Mouse (Mus musculus) limb, embryonic 15.5 days (tissue): ENCODE results near the gene Btbd10. TPM values are rescaled to one million over a fixed set of nuclear protein-coding genes. Genes with fewer than 3 reads are reported as not detected.

Experiments
- ATAC-seq: fragments of 200-750 bp; cut with Nextera tagmentation; 2 replicates; pipeline ENCODE4 v1.8.0; 2017; ENCODE audit warnings: low read depth, moderate TSS enrichment; ENCODE audit not compliant: insufficient number of reproducible peaks, low FRiP score, low TSS enrichment
- H3K27ac ChIP-seq: fragments of 300-500 bp; sonication (generic); 2 replicates; pipeline ENCODE4 v1.5.1; 2015; ENCODE audit warnings: moderate library complexity, mild to moderate bottlenecking, inconsistent platforms
- H3K27me3 ChIP-seq: fragments of 300-500 bp; sonication (generic); 2 replicates; pipeline ENCODE4 v1.6.1; 2015; ENCODE audit warnings: inconsistent platforms
- H3K36me3 ChIP-seq: fragments of 300-500 bp; sonication (generic); 2 replicates; pipeline ENCODE4 v1.6.1; 2015; ENCODE audit warnings: inconsistent platforms
- H3K4me1 ChIP-seq: fragments of 300-500 bp; sonication (generic); 2 replicates; pipeline ENCODE4 v1.6.1; 2015; ENCODE audit warnings: inconsistent platforms
- H3K4me2 ChIP-seq: fragments of 300-500 bp; sonication (generic); 2 replicates; pipeline ENCODE4 v1.6.1; 2015; ENCODE audit warnings: mild to moderate bottlenecking, inconsistent platforms
- H3K4me3 ChIP-seq: fragments of 300-500 bp; sonication (generic); 2 replicates; pipeline ENCODE4 v1.5.1; 2015; ENCODE audit warnings: mild to moderate bottlenecking, inconsistent platforms
- H3K9ac ChIP-seq: fragments of 300-500 bp; sonication (generic); 2 replicates; pipeline ENCODE4 v1.6.1; 2015; ENCODE audit warnings: inconsistent platforms
- H3K9me3 ChIP-seq: fragments of 300-500 bp; sonication (generic); 2 replicates; pipeline ENCODE4 v1.6.1; 2016; ENCODE audit warnings: inconsistent platforms
- WGBS: fragments of 180-500 bp; shearing (Covaris S2); methylation state at CpG from one replicate; pipeline ENCODE4 v1.1.7; 2015; 5-methylcytosine and 5-hydroxymethylcytosine counted together
- polyA plus RNA-seq: library from polyadenylated mRNA; unstranded; fragments of >200 nt; fragmentation: Nextera tagmentation; extraction: Ambion mirVana; gene quantifications from 2 replicates; pipeline ENCODE4 v1.2.1, GENCODE M21; 2015

The Btbd10 gene
- polyA plus RNA-seq, 1 experiment from 2014 or later, result 27.9 TPM

DNA sequence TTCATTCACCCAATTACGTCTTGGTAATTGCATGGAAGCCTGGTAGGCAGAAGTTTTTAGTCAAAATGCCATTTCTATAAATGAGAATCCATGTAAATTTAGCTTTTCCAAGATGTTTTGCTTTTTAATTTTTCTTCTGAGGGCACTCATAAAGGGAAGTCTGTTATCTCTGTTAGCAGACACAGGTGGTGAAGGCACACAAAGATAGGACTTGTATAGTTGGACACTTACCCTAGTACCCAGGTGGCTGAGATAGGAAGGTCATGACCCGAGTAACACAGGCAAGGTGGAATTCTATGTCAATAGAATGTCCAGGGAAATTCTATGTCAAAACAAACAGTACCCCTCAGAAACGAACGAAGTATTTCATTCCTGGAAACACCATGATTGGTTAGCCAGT lies 77.0 kb downstream of the Btbd10 start:
- Histone ChIP-seq H3K9me3 (no peaks in the 10 kb centered on the region), H3K9ac (no peak overlapping the region), H3K36me3 (peaks cover 9% of the 10 kb centered on the region; the same call in 1 of the 2 replicates), H3K27me3 (no peaks in the 10 kb centered on the region), H3K4me1 (0 out of 2 replicates have a peak, but pooled peaks cover 6% of the 10 kb centered on the region), H3K4me2 (no peak overlapping the region), H3K27ac (no peak overlapping the region), H3K4me3 (no peak overlapping the region)
- WGBS, result 84% methylated on average over 4 of the region's 4 CpGs
- ATAC-seq, result no peak

DNA sequence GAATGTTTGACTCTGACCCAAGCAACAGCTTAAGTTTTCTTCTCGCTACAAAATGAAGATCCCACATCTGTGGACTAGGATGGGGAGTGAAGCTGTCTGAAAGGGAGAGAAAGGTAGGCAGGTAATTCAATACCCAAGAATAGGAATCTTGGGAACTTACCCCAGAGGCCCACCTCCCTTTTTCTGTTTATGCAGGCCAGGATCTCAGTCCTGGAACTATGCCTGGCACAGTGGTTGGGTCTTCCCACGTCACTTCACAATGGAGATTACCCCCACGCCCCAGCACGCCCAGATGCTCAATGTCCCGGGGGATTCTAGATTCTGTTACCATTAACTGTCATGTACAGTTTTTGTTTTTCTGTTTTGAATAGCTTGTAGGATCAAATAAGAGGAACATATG lies 77.5 kb downstream of the Btbd10 start:
- no peaks in the 10 kb centered on the region for H3K9me3 ChIP-seq
- peaks cover 10% of the 10 kb centered on the region; the same call in 1 of the 2 replicates for H3K36me3 ChIP-seq
- H3K27ac ChIP-seq, result no peak overlapping the region
- WGBS, result 71% methylated on average over 5 of the region's 5 CpGs
- H3K27me3 ChIP-seq, result no peaks in the 10 kb centered on the region
- H3K4me2 ChIP-seq, result no peak overlapping the region
- ATAC-seq, result no peak
- H3K4me1 ChIP-seq, result 0 out of 2 replicates have a peak, but pooled peaks cover 6% of the 10 kb centered on the region
- H3K4me3 ChIP-seq, result no peak overlapping the region
- H3K9ac ChIP-seq, result no peak overlapping the region

DNA sequence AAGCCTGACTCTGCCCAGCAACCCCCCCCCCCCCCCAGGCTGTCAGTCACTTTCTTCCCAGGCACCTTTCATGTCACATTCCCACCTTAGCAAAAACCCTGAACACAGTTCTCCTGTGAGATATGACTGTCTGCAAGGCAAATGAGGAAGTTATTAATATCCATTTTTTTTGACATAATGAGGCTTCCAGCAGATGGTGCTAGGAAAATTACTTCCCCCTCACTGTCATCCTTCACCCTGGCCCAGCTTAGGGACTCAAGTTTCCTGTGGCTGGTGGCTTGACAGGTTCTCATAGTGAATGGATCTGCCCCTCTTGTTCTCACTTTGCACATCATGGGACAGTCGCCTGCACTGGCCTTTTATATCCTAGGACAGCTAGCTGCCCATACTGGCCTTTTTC lies 80.0 kb downstream of the Btbd10 start:
- no peak overlapping the region for H3K9ac ChIP-seq
- 84% methylated on average over 1 of the region's 1 CpGs for WGBS
- no peaks in the 10 kb centered on the region for H3K4me1 ChIP-seq
- H3K4me2 ChIP-seq, result no peak overlapping the region
- no peak overlapping the region for H3K27ac ChIP-seq
- no peaks in the 10 kb centered on the region for H3K27me3 ChIP-seq
- peaks cover 10% of the 10 kb centered on the region; the same call in 1 of the 2 replicates for H3K36me3 ChIP-seq
- no peak for ATAC-seq
- H3K4me3 ChIP-seq, result no peak overlapping the region
- no peaks in the 10 kb centered on the region for H3K9me3 ChIP-seq

DNA sequence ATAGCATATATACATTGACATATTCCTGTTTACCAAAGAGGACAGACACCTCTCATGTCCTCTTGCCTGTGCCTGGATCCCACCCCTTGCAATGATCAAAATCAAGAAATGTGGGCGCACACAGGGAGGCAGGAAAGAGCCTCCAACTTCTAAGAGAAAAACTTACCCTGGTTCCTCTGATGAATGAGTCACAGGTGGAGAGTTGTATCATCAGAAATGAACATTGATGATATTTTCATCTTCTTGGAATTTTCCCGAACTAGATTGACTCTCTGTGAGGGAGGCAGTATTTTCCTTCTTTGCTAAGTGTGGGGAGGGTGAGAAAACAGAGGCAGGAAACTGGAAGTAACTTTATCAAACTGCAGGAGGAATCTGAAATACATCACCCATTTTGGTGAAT lies 83.8 kb downstream of the Btbd10 start:
- H3K4me1 ChIP-seq, result no peaks in the 10 kb centered on the region
- no peak for ATAC-seq
- H3K27me3 ChIP-seq, result no peaks in the 10 kb centered on the region
- no peak overlapping the region for H3K4me3 ChIP-seq
- no peak overlapping the region for H3K4me2 ChIP-seq
- H3K36me3 ChIP-seq, result peaks cover 18% of the 10 kb centered on the region
- no peak overlapping the region for H3K9ac ChIP-seq
- H3K9me3 ChIP-seq, result no peaks in the 10 kb centered on the region
- WGBS, result 82% methylated on average over 2 of the region's 2 CpGs
- no peak overlapping the region for H3K27ac ChIP-seq

DNA sequence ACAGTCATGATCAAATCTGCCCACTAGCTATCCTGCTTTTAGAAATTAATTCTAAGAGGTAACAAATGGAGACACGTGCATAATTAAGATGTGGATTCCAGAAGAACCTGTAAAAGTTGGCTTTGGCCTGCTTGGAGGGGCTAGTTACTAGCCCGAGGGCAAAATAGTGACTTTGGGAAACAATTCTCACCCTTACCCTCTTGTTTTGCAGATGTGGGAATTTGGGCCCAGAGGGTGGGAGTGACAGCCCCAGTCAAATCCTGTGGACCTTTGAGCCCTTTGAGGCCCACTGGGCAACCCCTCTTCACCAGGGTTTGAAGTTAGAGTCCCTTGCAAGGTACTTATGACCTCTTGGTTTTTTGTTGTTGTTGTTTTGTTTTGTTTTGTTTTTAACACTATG lies 89.9 kb downstream of the Btbd10 start:
- ATAC-seq, result no peak
- H3K27ac ChIP-seq, result no peak overlapping the region
- no peaks in the 10 kb centered on the region for H3K9me3 ChIP-seq
- H3K4me2 ChIP-seq, result no peak overlapping the region
- no peaks in the 10 kb centered on the region for H3K4me1 ChIP-seq
- WGBS, result 55% methylated on average over 2 of the region's 2 CpGs
- H3K4me3 ChIP-seq, result no peak overlapping the region
- H3K27me3 ChIP-seq, result no peaks in the 10 kb centered on the region
- peaks cover 8% of the 10 kb centered on the region for H3K36me3 ChIP-seq
- no peak overlapping the region for H3K9ac ChIP-seq

DNA sequence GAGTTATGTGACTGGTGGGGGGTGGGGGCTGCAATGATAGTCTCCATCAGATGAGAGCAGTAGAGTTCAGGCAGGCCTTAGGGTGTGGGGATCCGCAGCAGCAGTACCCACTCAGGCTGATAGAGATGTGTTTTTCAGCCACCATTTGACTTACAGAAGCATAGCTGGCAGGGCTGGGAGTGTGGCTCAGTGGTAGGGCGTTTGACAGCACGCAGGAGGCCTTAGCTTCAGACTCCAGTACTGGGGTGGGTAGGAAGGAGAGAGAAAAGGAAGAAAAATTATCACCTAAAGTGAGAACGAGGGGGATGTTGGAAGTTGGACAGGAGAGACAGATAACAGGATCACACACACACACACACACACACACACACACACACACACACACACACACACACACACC lies 90.7 kb downstream of the Btbd10 start:
- H3K4me3 ChIP-seq, result no peak overlapping the region
- H3K4me2 ChIP-seq, result no peak overlapping the region
- no peaks in the 10 kb centered on the region for H3K27me3 ChIP-seq
- 94% methylated on average over 4 of the region's 4 CpGs for WGBS
- no peak overlapping the region for H3K27ac ChIP-seq
- ATAC-seq, result no peak
- H3K36me3 ChIP-seq, result peaks cover 5% of the 10 kb centered on the region
- no peak overlapping the region for H3K9ac ChIP-seq
- H3K9me3 ChIP-seq, result no peaks in the 10 kb centered on the region
- H3K4me1 ChIP-seq, result no peaks in the 10 kb centered on the region

DNA sequence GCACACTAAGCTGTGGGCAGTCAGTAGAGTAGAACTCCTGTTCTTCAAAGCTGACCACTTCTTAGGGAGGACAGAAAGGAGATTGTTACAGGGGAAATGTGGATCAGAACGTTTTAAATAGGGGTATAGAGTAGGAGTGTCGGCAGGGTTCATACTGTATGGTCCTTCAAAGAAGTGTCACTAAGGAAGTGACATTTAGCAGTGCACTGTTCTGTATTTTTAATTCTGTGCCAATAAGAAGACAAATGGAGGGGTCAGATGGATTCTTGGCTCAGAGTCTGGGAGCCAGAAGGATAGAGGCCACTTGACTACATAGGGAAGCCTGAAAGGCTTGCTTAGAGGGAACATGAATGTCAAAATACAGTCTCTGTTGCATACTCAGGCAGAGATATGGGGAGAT lies 91.9 kb downstream of the Btbd10 start:
- WGBS, result 72% methylated on average over 2 of the region's 2 CpGs
- no peak for ATAC-seq
- no peaks in the 10 kb centered on the region; the same call in 1 of the 2 replicates for H3K4me1 ChIP-seq

DNA sequence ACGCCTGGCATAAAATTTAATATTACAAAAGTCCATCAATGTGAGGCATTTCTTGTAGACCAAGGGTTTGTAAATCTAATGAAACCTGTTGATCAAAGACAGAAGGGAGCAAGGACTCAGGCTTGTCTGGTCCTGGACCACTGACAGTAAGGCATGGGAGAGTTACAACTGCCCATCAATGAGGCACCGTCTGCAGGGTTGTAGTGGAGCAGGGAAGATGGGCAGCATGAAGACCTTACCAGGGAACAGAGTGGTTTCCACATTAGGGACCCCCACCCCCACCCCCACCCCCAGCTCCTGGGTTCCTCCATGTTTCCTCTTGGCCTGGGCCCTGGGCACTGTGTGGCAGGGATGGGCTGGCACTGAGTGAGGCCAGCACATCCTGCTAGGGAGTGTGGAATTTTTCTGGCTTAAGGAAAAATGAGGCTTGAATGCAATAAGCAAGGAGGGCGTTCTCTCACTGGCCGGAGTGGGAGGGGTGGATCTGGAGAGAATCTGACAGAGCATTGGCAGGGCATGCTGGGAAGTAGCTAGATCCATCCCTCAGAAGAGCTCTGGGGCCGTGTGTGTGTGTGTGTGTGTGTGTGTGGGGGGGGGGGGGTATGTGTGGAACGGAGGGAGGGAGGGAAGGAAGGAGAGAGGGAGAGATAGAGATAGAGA lies 96.7 kb downstream of the Btbd10 start:
- Histone ChIP-seq H3K9ac (no peak overlapping the region), H3K36me3 (no peaks in the 10 kb centered on the region), H3K4me1 (no peaks in the 10 kb centered on the region; the same call in 1 of the 2 replicates), H3K9me3 (no peaks in the 10 kb centered on the region), H3K4me2 (no peak overlapping the region), H3K27me3 (no peaks in the 10 kb centered on the region), H3K27ac (no peak overlapping the region), H3K4me3 (no peak overlapping the region)
- no peak for ATAC-seq
- 79% methylated on average over 5 of the region's 6 CpGs for WGBS

More for the DNA sequence above, 91.9 kb downstream of the Btbd10 start:
- H3K27me3 ChIP-seq, result no peaks in the 10 kb centered on the region
- no peaks in the 10 kb centered on the region for H3K9me3 ChIP-seq
- H3K4me3 ChIP-seq, result no peak overlapping the region
- no peak overlapping the region for H3K27ac ChIP-seq
- H3K4me2 ChIP-seq, result no peak overlapping the region
- H3K36me3 ChIP-seq, result no peaks in the 10 kb centered on the region
- H3K9ac ChIP-seq, result no peak overlapping the region

DNA sequence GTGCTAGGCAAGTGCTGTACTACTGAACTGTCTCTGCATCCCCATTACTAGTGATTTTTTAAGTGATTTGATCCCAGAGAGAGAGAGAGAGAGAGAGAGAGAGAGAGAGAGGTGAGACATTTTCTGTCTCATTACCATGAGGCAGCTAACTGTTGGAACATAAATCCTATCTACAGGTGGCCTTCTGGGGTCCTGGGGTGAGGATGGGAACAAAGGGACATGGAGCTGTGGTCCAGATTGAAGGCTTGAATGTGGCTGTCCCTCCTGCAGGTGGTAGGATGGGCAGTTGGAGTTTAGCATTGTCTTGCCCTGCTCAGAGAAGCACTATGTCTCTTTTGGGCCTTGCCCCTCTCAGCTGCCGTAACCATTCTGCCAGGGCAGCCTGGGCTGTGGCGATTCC lies 98.2 kb downstream of the Btbd10 start:
- H3K4me2 ChIP-seq, result no peak overlapping the region
- no peaks in the 10 kb centered on the region for H3K9me3 ChIP-seq
- H3K27me3 ChIP-seq, result no peaks in the 10 kb centered on the region
- no peak for ATAC-seq
- no peak overlapping the region for H3K9ac ChIP-seq
- WGBS, result 79% methylated on average over 2 of the region's 2 CpGs
- no peaks in the 10 kb centered on the region; the same call in 1 of the 2 replicates for H3K4me1 ChIP-seq
- no peaks in the 10 kb centered on the region for H3K36me3 ChIP-seq
- H3K4me3 ChIP-seq, result no peak overlapping the region
- no peak overlapping the region for H3K27ac ChIP-seq

DNA sequence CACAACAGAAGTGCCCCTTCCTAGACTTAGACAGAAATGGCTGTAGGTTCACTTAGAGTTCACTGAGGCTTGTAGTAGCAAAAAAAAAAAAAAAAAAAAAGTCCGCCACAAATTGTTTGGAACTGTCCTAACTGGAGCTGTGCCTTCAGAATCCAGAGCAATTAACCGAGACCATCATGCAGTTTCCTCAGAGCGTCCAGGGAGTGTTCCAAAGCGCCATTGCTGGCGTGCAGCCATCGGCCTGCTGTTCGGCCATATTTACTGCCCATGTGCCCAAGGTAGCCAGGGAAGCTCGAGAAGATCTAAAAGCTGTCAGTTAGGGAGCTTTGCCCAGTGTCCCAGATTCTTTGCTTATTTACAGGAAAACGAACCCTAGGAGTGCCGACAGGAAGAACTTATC lies 98.6 kb downstream of the Btbd10 start:
- H3K27ac ChIP-seq, result no peak overlapping the region
- 71% methylated on average over 10 of the region's 10 CpGs for WGBS
- H3K4me1 ChIP-seq, result no peaks in the 10 kb centered on the region; the same call in 1 of the 2 replicates
- H3K27me3 ChIP-seq, result no peaks in the 10 kb centered on the region
- no peaks in the 10 kb centered on the region for H3K9me3 ChIP-seq
- no peak overlapping the region for H3K4me3 ChIP-seq
- no peak for ATAC-seq
- H3K36me3 ChIP-seq, result no peaks in the 10 kb centered on the region
- H3K9ac ChIP-seq, result no peak overlapping the region
- H3K4me2 ChIP-seq, result no peak overlapping the region

DNA sequence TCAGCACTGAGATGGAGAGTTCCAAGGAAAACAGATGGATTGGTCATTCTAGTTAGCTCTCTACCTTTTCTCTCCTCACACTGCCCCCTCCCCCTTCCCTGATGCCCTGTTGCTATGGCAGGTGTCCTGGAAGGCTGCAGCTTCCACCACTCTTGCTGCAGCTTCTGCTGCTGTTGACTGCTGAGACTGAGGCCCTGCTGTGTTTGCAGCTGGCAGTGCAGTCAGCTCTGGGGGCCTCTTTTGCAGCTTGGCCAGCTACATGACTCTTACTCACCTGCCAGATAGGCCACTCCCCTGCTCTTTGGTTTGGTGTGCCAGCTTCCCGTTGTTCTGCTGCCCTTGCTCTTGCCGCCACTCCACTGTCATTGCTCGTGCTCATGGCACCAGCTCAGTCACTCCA lies 99.3 kb downstream of the Btbd10 start:
- Histone ChIP-seq H3K4me1 (no peaks in the 10 kb centered on the region; the same call in 1 of the 2 replicates), H3K9me3 (no peaks in the 10 kb centered on the region), H3K36me3 (no peaks in the 10 kb centered on the region), H3K4me2 (no peak overlapping the region), H3K27me3 (no peaks in the 10 kb centered on the region), H3K4me3 (no peak overlapping the region), H3K27ac (no peak overlapping the region), H3K9ac (no peak overlapping the region)
- no peak for ATAC-seq
- 60% methylated on average over 3 of the region's 3 CpGs for WGBS

DNA sequence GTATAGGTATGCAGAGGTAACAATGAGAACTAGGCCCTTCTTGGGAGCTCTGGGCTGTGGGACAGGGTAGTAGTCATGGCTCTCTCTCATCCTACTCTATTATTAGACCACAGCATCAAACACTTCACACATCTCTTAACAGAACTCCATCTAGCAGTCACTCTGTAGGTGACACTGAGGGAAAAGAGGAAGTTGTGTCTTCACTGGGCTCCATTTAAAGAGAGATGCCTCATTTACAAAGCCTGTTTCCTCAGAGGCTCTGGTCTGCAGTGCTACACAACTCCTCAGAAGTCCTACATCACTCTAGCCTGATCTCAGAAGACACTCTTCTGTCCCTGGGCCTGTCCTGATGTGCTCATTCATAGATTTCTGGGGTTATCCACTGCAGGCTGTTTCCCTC lies 100.1 kb downstream of the Btbd10 start:
- no peaks in the 10 kb centered on the region for H3K27me3 ChIP-seq
- no peak overlapping the region for H3K4me3 ChIP-seq
- H3K36me3 ChIP-seq, result no peaks in the 10 kb centered on the region
- H3K4me2 ChIP-seq, result no peak overlapping the region
- no peak overlapping the region for H3K9ac ChIP-seq
- H3K9me3 ChIP-seq, result no peaks in the 10 kb centered on the region
- no peaks in the 10 kb centered on the region; the same call in 1 of the 2 replicates for H3K4me1 ChIP-seq
- no peak overlapping the region for H3K27ac ChIP-seq
- ATAC-seq, result no peak

DNA sequence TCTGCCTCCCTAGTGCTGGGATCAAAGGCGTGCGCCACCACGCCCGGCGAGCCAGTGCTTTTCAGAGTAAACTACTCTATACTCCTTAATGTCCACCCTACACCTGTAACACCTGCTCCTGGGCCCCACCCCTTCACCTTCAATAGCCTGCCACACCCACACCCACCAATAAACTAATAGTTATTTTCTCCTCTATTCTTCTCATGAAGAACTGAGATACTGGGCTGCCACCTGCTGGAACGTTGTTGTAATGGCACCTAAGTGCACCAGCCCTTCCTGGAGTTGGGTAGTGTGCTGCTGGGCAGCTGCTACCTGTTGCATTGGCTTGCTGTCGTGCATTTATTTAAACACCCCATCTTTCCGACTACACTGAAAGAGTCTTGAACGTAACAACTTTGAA lies 100.9 kb downstream of the Btbd10 start:
- WGBS, result 82% methylated on average over 9 of the region's 9 CpGs
- no peaks in the 10 kb centered on the region for H3K27me3 ChIP-seq
- no peak for ATAC-seq
- no peaks in the 10 kb centered on the region; the same call in 1 of the 2 replicates for H3K4me1 ChIP-seq
- no peak overlapping the region for H3K9ac ChIP-seq
- no peak overlapping the region for H3K27ac ChIP-seq
- no peaks in the 10 kb centered on the region for H3K9me3 ChIP-seq
- H3K36me3 ChIP-seq, result no peaks in the 10 kb centered on the region
- no peak overlapping the region for H3K4me3 ChIP-seq
- H3K4me2 ChIP-seq, result no peak overlapping the region
